Mouse (Mus musculus): ENCODE measurements around the gene Cmpk1. TPM values are rescaled to one million over a fixed set of nuclear protein-coding genes. Genes with fewer than 3 reads are reported as not detected.

Cmpk1 gene
- polyA plus RNA-seq, 1 experiment from 2014 or later, result 87.4 TPM

GRCm38 (mm10) chr4:114941311-114941710 lies 45.7 kb downstream of the Cmpk1 start:
- no peaks in the 10 kb centered on the region for H3K9me3 ChIP-seq (ENCODE audit: control insufficient read depth, low read length)

GRCm38 (mm10) chr4:114938248-114938647 lies 48.8 kb downstream of the Cmpk1 start:
- Histone ChIP-seq H3K27me3 (ENCODE audit: control insufficient read depth, insufficient read depth, low read length) (peaks cover 21% of the 10 kb centered on the region), H3K27ac (replicated peaks; ENCODE audit: low read depth, low read length) (no peak overlapping the region), H3K4me2 (ENCODE audit: low read depth, severe bottlenecking) (no peak overlapping the region), H3K9ac (ENCODE audit: low read length) (no peak overlapping the region), H3K4me1 (ENCODE audit: control insufficient read depth, insufficient read depth, low read length) (peaks cover 8% of the 10 kb centered on the region), H3K9me3 (ENCODE audit: control insufficient read depth, low read length) (no peaks in the 10 kb centered on the region), H3K4me3 (ENCODE audit: low read depth, low read length) (no peak overlapping the region), H3K36me3 (ENCODE audit: control insufficient read depth, insufficient read depth, low read length) (no peaks in the 10 kb centered on the region)
- 55% methylated on average over 3 of the region's 3 CpGs for WGBS
- ATAC-seq (ENCODE audit: insufficient number of reproducible peaks, low FRiP score, low TSS enrichment, low read depth) (no peak), DNase-seq (ENCODE audit: low spot score) (no peak)

More at GRCm38 (mm10) chr4:114941311-114941710, 45.7 kb downstream of the Cmpk1 start:
- H3K4me1 ChIP-seq (ENCODE audit: control insufficient read depth, insufficient read depth, low read length), result peaks cover 10% of the 10 kb centered on the region
- no peak overlapping the region for H3K27ac ChIP-seq (replicated peaks; ENCODE audit: low read depth, low read length)
- no peak overlapping the region for H3K9ac ChIP-seq (ENCODE audit: low read length)
- no peak overlapping the region for H3K4me2 ChIP-seq (ENCODE audit: low read depth, severe bottlenecking)
- no peak for DNase-seq (ENCODE audit: low spot score)
- H3K4me3 ChIP-seq (ENCODE audit: low read depth, low read length), result no peak overlapping the region
- H3K36me3 ChIP-seq (ENCODE audit: control insufficient read depth, insufficient read depth, low read length), result no peaks in the 10 kb centered on the region
- H3K27me3 ChIP-seq (ENCODE audit: control insufficient read depth, insufficient read depth, low read length), result peaks cover 21% of the 10 kb centered on the region
- ATAC-seq (ENCODE audit: insufficient number of reproducible peaks, low FRiP score, low TSS enrichment, low read depth), result no peak
- WGBS, result 84% methylated on average over 4 of the region's 4 CpGs

GRCm38 (mm10) chr4:114937459-114938047 lies 49.5 kb downstream of the Cmpk1 start:
- Histone ChIP-seq H3K27me3 (ENCODE audit: control insufficient read depth, insufficient read depth, low read length) (peaks cover 21% of the 10 kb centered on the region), H3K27ac (replicated peaks; ENCODE audit: low read depth, low read length) (no peak overlapping the region), H3K9me3 (ENCODE audit: control insufficient read depth, low read length) (no peaks in the 10 kb centered on the region), H3K36me3 (ENCODE audit: control insufficient read depth, insufficient read depth, low read length) (no peaks in the 10 kb centered on the region), H3K4me1 (ENCODE audit: control insufficient read depth, insufficient read depth, low read length) (peaks cover 4% of the 10 kb centered on the region; the same call in 1 of the 2 replicates), H3K4me2 (ENCODE audit: low read depth, severe bottlenecking) (no peak overlapping the region), H3K9ac (ENCODE audit: low read length) (no peak overlapping the region), H3K4me3 (ENCODE audit: low read depth, low read length) (no peak overlapping the region)
- ATAC-seq (ENCODE audit: insufficient number of reproducible peaks, low FRiP score, low TSS enrichment, low read depth), result no peak
- WGBS, result 46% methylated on average over 4 of the region's 4 CpGs
- no peak for DNase-seq (ENCODE audit: low spot score)

GRCm38 (mm10) chr4:114934188-114934587 lies 52.9 kb downstream of the Cmpk1 start:
- no peak for DNase-seq (ENCODE audit: low spot score)
- Histone ChIP-seq H3K27ac (replicated peaks; ENCODE audit: low read depth, low read length) (no peak overlapping the region), H3K9ac (ENCODE audit: low read length) (no peak overlapping the region), H3K9me3 (ENCODE audit: control insufficient read depth, low read length) (no peaks in the 10 kb centered on the region), H3K27me3 (ENCODE audit: control insufficient read depth, insufficient read depth, low read length) (peaks cover 35% of the 10 kb centered on the region), H3K4me1 (ENCODE audit: control insufficient read depth, insufficient read depth, low read length) (no peaks in the 10 kb centered on the region), H3K4me3 (ENCODE audit: low read depth, low read length) (no peak overlapping the region), H3K36me3 (ENCODE audit: control insufficient read depth, insufficient read depth, low read length) (no peaks in the 10 kb centered on the region), H3K4me2 (ENCODE audit: low read depth, severe bottlenecking) (no peak overlapping the region)
- ATAC-seq (ENCODE audit: insufficient number of reproducible peaks, low FRiP score, low TSS enrichment, low read depth), result no peak
- 93% methylated on average over 6 of the region's 6 CpGs for WGBS

- no peak overlapping the region for H3K4me2 ChIP-seq (ENCODE audit: low read depth, severe bottlenecking)
- H3K4me3 ChIP-seq (ENCODE audit: low read depth, low read length), result no peak overlapping the region
- H3K27me3 ChIP-seq (ENCODE audit: control insufficient read depth, insufficient read depth, low read length), result peaks cover 37% of the 10 kb centered on the region
- no peak for DNase-seq (ENCODE audit: low spot score)
- H3K36me3 ChIP-seq (ENCODE audit: control insufficient read depth, insufficient read depth, low read length), result no peaks in the 10 kb centered on the region
- H3K4me1 ChIP-seq (ENCODE audit: control insufficient read depth, insufficient read depth, low read length), result no peaks in the 10 kb centered on the region
- H3K27ac ChIP-seq (replicated peaks; ENCODE audit: low read depth, low read length), result no peak overlapping the region
- ATAC-seq (ENCODE audit: insufficient number of reproducible peaks, low FRiP score, low TSS enrichment, low read depth), result no peak
- 76% methylated on average over 4 of the region's 4 CpGs for WGBS
- no peaks in the 10 kb centered on the region for H3K9me3 ChIP-seq (ENCODE audit: control insufficient read depth, low read length)
- no peak overlapping the region for H3K9ac ChIP-seq (ENCODE audit: low read length)
These were observed 54.3 kb downstream of the Cmpk1 start for GRCm38 (mm10) chr4:114932747-114933146.

GRCm38 (mm10) chr4:114929155-114929554 lies 57.9 kb downstream of the Cmpk1 start:
- H3K4me3 ChIP-seq (ENCODE audit: low read depth, low read length), result no peak overlapping the region
- no peak overlapping the region for H3K9ac ChIP-seq (ENCODE audit: low read length)
- peaks cover 64% of the 10 kb centered on the region for H3K27me3 ChIP-seq (ENCODE audit: control insufficient read depth, insufficient read depth, low read length)
- DNase-seq (ENCODE audit: low spot score) (no peak), ATAC-seq (ENCODE audit: insufficient number of reproducible peaks, low FRiP score, low TSS enrichment, low read depth) (no peak)
- no peaks in the 10 kb centered on the region for H3K36me3 ChIP-seq (ENCODE audit: control insufficient read depth, insufficient read depth, low read length)
- no peak overlapping the region for H3K4me2 ChIP-seq (ENCODE audit: low read depth, severe bottlenecking)
- H3K9me3 ChIP-seq (ENCODE audit: control insufficient read depth, low read length), result no peaks in the 10 kb centered on the region
- H3K27ac ChIP-seq (replicated peaks; ENCODE audit: low read depth, low read length), result no peak overlapping the region
- WGBS, result 33% methylated on average over 15 of the region's 15 CpGs
- H3K4me1 ChIP-seq (ENCODE audit: control insufficient read depth, insufficient read depth, low read length), result peaks cover 2% of the 10 kb centered on the region

GRCm38 (mm10) chr4:114925917-114926312 lies 61.1 kb downstream of the Cmpk1 start, which contains the start of gene Foxe3:
Gene Foxe3, minus strand, starts transcription at chr4:114926013.
- no peak within 1 kb of the TSS for H3K27ac ChIP-seq (replicated peaks; ENCODE audit: low read depth, low read length)
- WGBS, result 1% methylated on average over 20 of the region's 25 CpGs
- no peak for ATAC-seq (ENCODE audit: insufficient number of reproducible peaks, low FRiP score, low TSS enrichment, low read depth)

GRCm38 (mm10) chr4:114924971-114925916 lies 61.8 kb downstream of the Cmpk1 start:
- DNase-seq (ENCODE audit: low spot score) (peak; percentile 64), ATAC-seq (ENCODE audit: insufficient number of reproducible peaks, low FRiP score, low TSS enrichment, low read depth) (0 out of 2 replicates have a peak, but pooled peaks have one; percentile 46)
- Histone ChIP-seq H3K27ac (replicated peaks; ENCODE audit: low read depth, low read length) (no peak overlapping the region), H3K4me1 (ENCODE audit: control insufficient read depth, insufficient read depth, low read length) (peaks cover 2% of the 10 kb centered on the region), H3K36me3 (ENCODE audit: control insufficient read depth, insufficient read depth, low read length) (no peaks in the 10 kb centered on the region), H3K4me3 (ENCODE audit: low read depth, low read length) (peak overlapping the region; percentile 30), H3K9me3 (ENCODE audit: control insufficient read depth, low read length) (no peaks in the 10 kb centered on the region), H3K4me2 (ENCODE audit: low read depth, severe bottlenecking) (peak overlapping the region; percentile 49), H3K9ac (ENCODE audit: low read length) (no peak overlapping the region), H3K27me3 (ENCODE audit: control insufficient read depth, insufficient read depth, low read length) (peaks cover 78% of the 10 kb centered on the region)
- under 1% methylated on average over 120 of the region's 125 CpGs for WGBS

More at GRCm38 (mm10) chr4:114925917-114926312, 61.1 kb downstream of the Cmpk1 start, which contains the start of gene Foxe3:
- Histone ChIP-seq H3K9ac (ENCODE audit: low read length) (no peak within 1 kb of the TSS), H3K9me3 (ENCODE audit: control insufficient read depth, low read length) (no peaks in the 10 kb centered on the region), H3K36me3 (ENCODE audit: control insufficient read depth, insufficient read depth, low read length) (no peaks in the 10 kb centered on the region), H3K4me3 (ENCODE audit: low read depth, low read length) (peak within 1 kb of the TSS; percentile 30), H3K4me2 (ENCODE audit: low read depth, severe bottlenecking) (peak within 1 kb of the TSS; percentile 49), H3K4me1 (ENCODE audit: control insufficient read depth, insufficient read depth, low read length) (peaks cover 2% of the 10 kb centered on the region), H3K27me3 (ENCODE audit: control insufficient read depth, insufficient read depth, low read length) (peaks cover 84% of the 10 kb centered on the region)
- DNase-seq (ENCODE audit: low spot score), result no peak

All from limb, embryonic 11.5 days (tissue).